Mouse (Mus musculus) ZHBTc4 (cell line): Measurements from ENCODE around the gene Exog.
A peak's percentile ranks its signal among the peaks of the same experiment; 100 is the strongest.

Experiments
- DNase-seq: peaks from one replicate; pipeline ENCODE4 v3.0.0-alpha.2; 2011; ENCODE audit warnings: low read depth, low spot score

Gene Exog

DNA sequence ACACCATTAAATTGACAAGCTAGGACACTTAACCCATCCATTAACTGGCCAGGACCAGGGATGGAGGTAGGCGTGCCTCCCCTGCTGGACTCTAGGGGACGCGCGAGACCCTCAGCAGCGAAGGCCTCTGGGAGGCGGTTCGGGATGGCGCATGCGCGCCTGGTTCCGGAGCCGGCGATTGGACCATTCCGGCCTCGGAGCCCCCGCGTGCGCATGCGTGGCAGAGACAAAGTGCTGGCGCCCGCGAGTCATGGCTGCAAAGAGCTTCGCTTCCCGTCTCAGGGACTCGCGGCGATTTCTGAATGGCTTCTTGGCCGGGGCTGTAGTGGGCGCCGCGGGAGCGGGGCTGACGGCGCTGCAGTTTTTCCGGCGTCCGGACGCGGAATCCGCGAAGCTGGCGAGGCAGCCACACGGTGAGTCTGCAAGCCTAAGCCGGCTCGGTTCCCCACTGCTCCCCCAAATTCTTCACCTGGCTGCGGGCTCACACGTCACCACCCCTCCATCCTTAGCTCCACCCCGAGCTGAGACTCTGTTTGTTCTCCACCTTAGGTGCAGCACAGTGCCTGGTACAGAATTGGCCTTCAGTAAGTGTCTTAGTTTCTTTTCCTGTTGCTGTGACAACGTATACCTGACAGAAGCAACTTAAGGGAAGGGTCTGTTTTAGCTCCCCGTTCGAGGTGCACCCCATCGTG lies at the start of gene Exog:
Gene Exog (plus strand): TSS at position 206 of the 692 bp plus-strand sequence.
- DNase-seq = peak; percentile 97

DNA sequence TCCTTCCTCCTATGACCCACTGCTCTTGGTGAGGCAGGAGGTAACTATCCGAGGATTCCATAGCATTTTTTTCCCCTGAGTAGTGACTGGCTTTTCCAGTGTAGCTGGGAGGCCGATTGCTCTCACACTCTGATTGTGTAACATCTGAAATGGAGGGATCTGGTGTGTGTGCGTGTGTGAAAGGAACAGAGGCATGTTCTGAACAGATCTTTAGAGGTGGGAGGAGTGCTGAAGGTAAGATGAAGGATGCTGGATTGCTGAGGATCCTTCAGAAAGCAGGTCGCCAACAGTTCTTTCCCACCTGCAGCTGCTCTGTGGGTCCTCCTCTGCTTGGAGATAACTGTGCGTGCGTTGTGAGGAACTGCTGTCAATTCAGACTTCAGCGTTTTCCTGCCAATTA lies 43.4 kb upstream of the Exog start:
- no peak for DNase-seq

DNA sequence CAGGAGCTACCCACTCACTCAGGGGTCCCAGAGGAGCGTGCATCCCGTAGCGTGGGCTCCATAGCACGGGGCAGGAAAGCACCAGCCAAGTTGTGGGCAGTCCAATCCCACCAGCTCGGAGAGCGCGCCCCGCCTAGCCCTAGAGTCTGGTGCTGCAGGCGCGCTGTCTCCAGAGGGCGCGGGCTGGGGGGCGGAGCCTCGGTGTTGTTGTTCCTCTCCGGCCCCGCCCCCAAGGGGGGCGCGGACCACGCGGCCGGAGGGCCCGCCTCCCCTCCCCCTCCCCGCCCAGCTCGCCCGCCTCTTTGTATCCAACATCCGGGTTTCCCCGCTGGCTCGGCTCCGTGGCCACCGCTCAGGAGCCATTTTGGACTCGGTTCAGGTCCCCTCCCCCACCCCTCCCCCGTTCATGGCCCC lies 42.9 kb upstream of the Exog start, which contains the start of gene Acvr2b:
Gene Acvr2b (plus strand): TSS at position 318 of the 414 bp plus-strand sequence.
- DNase-seq = peak; percentile 99

DNA sequence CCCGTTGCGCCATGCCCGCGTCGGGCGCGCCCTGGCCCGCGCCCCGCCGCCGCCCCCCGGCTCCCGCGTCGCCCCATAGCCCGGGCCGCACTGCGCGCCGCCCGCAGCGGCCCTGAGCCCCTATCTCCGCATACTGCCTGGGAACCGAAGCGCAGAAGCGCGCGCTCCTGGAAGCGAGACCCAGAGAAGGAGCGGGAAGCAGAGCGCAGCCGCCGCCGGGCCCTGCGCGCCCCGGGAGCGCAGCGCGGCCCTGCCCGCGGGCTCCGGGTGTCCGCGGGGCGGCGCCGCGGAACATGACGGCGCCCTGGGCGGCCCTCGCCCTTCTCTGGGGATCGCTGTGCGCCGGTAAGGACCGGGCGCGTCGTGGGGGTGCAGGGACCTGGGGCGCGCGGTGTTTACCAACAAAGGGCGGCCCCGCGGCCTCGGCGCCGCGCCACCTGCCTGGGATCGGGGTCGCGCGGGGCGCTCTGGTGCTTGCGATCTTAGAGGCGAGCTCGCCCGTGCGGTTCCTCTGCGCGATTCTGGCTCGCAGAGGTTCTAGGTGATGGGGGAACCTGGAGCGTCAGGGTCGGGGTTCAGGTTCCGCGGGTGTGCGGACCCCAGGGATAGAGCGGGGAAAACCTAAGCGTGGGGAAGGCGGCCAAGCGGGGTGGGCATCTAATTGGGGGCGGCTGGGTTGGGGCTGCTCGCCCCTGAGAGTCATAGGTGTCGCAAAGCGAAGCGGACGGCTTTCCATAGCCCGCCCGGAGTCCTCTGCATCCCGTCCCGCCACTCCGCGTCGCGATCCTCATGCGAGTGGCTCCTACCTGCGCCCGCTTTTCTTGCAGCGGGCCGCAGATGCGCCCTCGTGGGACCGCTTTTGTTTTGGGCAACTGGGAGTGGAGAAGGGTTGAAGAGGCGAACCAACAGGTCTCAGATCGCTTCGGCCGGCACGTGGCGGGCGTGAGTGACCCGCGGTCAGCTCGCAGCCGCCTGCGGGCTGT lies 42.2 kb upstream of the Exog start:
- DNase-seq = peak; percentile 68

DNA sequence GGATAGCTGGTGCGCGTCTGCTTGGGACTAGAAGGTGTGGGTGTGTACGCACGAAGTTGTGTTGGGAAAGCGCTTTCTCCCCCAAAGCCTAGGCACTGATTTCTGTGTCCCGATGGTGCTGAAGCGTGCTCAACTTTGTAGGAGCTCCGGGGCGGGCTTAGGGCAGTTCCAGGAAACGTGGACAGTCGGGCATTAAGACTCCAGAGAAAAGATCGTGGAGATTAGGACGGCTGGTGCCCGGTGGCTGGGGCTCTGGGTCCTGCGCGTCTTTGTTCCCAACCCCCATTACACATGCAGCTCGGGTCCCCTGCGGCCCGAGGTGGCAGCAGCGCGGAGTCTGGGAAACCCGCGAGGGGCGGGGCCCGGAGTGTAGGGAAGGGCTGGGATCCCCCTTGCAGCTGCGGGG lies 41.5 kb upstream of the Exog start:
- peak; percentile 66 for DNase-seq

DNA sequence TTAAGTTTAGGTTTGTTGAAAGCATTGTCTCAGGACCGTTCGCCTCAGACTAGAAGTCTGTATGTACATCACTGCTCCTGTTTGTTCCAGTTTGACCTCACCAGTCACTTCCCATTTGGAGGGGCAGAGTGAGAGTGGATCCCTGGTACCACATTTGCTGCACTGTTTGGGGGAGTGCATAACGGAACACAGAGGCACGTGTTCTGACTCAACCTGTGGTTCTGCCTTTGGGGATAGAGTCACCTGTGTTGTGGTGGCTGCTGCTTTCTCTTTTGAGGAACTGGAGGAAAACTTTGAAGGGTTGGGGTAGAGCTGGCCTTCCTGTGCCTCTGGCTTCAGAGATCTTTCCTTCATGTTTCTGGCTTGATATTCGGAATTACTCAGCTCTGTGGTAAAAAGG lies 40.7 kb upstream of the Exog start:
- no peak for DNase-seq

DNA sequence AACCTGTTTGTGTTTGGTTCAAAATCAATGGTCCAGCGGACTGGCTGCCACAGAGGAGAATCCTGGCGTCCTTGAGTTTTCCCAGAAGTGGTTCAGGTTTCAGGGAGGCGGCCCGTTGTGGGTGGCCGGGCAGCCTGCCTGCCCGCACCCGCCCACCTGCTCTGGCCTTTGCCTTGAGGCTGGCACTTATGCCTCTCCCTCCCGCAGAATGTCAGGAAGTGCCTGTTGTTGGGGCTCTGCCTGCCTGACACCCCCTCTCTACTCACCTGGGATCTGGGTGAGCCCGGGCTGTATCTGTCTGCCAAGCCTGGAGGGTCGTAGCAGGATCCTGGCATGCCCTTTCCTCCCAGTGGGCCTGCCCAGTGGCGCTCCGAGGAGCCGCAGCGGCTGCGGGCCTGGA lies 36.9 kb upstream of the Exog start:
- DNase-seq = no peak

DNA sequence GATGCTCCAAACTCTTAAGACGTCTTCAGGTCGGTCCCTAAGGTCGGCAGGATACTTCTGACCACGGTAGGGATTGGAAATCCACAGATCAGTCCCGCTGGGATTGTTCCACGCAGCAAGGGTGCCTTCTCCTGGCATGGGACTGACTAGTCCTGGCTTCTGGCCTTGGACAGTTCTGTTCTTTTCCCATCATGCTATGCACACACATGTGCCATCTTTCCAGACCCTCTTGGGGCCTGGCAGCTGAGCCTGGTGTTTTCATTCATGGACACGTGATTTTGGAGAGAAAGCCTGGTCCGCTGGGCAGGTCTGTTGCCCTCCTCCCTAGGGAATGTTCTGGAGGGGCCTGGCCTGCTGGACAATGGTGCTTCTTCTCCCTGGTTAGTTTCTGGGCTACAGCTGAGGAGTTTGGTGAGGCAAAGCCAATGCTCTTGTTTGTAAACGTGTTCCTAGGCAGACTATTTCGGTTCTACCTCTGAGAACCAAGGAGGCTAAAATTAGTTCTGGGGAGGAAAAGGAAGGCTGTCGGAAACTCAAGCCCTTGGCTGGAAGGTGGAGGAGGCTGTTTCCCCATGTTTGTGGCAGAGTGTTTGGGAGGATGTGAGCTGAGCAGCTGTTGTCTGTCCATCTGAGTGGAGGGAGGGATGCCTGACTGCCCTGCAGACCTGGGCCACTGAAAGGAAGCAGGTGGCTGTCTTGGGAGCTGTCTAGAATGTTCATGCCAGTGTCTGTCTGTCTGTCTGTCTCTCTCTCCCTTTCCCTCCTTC lies 35.7 kb upstream of the Exog start:
- DNase-seq = no peak

DNA sequence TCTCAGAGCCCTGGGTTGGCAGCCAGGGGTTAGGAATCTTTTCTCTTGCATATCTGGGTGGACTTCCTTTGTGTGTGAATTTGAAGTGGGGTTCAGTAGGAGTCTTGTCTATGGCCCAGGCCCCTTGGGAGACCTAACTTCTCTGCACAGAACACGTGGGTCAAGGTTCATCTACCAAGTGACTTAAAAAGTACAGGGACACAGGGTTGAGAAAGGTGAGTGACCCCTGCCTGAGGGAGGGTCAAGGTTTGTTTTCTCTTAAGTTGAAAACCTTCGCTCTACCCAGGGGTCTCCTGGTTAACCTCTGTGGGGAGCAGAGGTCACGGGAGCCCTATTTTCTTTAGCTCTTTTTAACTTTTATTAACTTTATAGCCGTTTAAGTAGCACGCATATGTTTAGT lies 34.9 kb upstream of the Exog start:
- no peak for DNase-seq

DNA sequence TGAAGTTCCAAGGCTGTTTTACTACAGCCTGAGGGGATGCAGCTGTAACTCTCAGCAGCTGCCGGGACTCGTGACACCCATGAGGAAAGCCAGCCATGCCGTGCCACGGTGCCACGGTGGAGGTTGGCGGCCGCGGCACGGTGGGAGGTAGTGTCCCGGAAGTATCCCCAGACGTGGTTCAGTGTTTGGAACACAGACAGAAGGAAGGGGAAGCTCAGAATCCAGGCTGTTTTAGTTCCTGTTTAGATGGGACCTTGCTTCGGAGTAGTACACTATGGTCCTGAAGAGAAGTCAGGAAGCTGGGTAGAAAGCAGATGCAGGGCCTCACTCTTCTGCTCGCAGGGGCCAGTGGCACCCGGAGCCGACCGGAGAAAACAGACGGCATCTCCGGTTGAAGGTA lies 26.7 kb upstream of the Exog start:
- DNase-seq = peak; percentile 43

DNA sequence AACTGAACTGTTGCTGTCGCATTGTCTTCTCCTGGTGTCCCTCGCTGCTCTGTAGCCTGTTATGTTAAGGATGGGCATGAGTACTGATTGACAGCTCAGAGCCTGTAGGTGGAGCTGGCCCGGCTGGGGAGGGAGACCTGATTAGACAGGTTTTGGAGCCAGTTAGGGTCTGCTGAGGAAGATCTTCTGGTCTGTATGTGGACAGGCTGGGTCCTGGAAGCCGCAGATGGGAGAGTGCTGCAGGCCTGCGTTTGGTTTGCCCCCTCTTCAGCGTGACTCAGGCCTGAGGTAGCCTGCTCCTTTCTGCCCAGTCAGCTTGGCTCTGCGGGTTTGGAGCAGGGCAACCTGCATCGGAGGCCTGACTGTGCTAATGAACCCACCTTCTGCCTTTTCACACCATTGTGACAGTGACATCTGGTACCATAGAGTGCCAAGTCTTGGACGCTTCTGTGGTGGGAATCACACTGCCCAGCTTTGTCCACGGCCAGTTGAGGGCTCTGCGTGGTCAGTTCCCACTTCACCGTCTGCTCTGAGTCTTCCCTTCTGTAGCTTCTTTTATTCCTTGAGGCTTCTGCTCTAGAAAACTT lies 24.8 kb upstream of the Exog start:
- peak; percentile 52 for DNase-seq

DNA sequence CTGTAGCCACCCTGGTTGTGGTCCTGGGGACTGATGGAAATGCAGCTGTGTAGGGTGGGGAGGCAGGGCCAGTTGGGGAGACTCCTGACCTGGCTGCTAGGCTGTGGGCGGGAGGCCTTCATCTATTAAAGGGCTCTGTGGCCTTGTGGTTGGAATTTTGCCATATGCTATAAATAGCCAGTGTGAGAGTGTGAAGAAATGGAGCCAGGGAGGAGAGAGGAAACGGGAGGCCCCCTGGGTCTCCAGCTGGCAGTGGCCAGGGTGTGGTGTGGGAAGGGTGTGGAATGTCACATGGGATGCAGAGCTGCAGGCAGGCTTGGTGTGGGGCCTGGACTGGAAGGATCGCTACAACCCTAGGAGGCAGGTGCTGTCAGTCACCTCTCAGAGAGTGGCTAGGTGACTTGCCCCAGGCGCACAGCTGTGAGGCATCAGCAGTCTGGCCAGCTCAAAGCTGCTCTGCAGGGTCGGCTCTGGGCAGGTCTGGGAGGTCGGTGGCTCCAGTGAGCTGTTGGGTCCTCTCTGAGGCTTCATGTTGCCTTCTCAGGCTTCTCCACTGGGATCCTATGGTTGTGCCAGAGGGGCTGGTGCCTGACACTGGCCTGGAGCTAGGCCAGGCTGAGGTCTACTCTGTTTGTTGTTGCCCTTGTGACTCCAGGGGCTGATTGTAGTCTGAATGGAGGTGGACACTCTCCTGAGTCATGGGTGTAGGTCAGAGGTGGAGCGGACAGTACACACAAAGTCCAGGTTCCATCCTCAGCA lies 19.3 kb upstream of the Exog start:
- DNase-seq = peak; percentile 57

DNA sequence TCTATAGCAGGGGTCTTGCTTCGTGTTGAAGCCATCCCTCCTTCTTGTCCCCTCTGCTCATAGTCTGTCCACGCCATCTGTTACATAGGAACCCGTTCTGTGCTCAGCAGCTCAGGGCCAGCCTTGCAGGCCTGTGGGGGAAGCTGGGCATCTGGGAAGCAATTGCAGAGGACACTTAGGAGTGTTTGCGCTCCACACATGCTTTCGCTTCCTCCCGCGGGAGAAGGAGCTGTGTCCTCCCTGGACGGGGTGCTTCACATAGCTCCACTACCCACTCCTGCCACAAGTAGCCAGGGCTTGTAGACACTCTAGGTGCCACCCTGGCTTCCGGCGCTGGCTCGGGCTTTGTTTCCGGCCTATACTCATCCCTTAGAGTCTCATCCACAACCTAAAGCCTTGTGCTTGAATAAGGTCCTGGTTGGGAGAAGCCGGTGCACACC lies 18.7 kb upstream of the Exog start:
- DNase-seq = no peak

DNA sequence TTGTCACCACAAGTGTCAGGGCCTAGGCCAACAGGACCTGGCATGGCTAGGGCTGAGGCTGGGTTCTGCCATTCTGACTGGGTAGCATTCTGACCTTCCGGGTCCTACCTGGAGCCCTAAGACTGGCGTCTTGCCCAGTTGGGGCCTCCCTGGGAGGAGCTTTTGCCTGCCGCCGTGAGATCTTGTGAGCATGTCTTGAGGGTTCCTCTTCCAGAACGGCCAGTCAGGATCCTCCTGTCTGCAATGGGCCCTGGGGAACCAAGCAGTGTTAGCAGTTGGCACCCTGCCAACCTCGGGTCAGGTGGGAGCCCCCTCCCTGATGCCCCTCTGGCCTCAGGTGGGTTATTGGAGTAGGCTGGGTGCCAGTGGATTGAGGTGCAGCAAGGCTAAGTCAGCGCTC lies 18.3 kb upstream of the Exog start:
- DNase-seq = no peak

DNA sequence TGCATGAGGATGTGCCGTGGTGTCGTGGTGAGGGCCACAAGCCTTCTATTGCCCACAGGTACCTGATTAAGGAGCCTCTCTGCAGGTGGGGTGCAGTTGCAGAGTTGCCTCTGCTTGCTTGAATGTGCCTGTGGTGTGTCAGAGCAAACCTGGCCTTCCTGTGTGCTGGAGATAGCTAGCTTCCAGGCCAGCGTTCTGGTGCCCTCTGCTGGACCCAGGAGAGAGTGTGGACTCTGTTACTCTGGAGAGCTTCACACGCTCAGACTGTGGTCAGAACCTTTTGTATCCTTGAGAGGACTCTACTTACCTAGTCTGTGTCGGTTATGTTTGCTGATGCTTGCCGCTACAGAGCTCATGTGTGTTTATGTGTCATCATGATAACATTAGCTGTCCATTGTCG lies 14.4 kb upstream of the Exog start:
- peak; percentile 82 for DNase-seq

DNA sequence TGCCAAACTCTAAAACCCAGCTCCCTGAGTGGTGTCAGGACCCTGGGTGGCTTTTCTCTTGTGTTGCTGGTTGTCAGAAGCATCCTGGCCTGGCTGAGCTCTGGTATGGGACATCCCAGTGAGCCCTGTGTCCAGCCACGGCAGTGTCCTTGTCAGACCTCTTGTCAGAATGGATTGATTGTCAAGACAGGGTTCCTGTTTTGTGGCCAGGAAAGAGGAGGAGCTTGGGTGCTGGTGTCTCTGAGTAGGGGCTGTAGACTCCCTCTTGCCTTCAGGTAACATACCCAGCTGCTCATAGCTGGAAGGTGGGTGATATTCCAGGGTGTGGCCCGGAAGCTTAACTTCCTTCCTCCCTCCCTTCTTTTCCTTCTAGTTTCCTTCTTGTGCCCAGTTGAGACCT lies 8.9 kb upstream of the Exog start:
- DNase-seq = no peak

DNA sequence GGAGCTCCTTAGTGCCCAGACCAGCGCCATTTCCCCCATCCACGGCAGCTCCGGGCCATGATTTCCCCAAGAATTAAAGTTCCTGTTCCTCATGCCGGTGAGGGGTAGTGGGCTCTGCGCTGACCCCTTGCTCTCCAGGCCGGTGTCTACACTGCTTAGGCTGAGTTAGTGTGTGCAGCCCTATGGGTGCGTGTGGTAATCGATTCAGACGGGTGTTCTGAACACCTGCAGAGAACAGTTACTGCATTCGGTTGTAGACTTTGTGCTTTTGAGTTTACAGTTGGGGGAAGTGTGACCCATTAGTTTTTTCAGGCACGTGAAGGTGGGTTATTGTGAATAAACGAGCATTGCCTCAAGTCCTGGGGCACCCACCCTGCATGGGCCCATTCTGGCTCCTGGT lies 6.7 kb upstream of the Exog start:
- DNase-seq = no peak

DNA sequence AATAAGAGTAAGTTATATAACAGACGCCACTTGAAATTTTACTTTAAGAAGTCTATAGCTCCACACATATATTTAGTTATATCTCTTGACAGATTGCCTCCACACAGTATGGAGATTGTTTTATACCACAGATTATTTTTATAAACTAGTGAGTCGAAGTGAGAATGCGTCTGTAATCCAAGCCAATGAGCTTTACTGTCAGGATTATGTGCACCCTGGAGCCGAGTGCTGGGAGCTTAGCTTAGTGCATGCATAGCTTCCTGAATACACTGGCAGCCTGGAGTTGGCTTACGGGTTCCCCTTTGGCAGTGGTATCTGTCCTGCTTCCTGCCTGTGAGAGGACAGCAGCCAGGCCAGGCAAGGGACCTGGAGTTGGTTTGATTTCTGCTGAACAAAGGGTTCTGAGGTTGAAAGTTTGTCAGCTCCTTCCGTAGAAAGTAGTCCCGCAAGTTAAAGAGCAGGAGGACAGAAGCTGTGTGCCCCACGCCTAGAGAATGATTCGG lies 6.2 kb upstream of the Exog start:
- no peak for DNase-seq

DNA sequence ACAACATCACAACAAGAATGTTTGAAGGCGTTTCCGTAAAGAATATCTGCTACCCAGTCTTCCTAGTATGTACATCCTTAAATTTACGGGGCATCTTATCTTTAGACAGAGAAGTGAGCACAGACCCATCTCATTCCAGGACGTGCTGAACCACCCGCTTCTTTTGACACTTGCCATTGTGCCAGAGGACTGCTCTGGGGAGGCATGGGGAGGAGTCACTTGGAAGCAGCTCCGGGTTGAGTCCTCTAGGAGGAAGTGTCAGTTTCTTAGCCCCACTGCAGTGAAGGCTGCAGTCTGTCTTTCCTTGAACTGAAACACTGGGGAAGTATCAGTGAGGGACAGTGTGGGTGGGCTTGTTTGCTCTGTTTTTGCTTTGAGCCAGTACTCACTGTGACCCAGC lies 994 bp downstream of the Exog start:
- no peak for DNase-seq

DNA sequence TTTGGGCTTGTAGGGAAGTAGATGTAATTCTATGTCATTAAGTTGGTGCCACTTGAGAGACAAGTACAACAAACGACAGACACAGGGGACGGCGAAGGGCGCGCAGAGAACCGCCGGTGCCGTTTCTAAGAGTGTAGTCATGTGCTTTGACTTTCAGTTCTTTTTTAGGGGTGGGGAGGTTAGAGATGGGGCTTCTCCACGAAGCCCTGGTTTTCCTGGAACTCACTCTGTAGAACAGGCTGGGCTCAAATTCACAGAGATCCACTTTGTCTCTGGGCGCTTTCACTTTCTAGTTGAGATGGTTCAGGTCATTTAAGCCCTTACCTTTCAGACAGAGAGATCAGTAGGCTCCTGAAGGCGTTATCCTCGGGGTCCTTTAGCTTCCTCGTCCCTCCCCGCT lies 11.2 kb downstream of the Exog start:
- DNase-seq = no peak

DNA sequence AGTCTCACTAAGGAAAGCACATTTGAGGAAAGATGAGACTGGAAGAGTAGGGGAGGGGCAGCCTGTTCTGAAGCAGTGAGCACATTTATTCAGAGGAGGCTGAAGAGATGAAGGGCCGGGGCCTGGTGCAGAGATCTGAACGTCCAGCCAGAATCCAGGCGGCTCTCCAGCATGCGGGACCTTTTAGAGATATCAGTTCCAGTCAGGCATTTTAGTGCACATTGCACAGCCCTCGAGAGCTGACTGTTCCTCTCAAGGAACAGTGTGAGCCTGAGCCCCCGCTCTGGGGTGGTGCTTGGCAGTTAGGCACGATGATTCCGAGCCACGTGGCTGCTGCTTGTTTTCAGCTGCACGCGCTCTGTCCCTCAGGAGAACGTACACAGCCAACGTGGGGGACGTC lies 12.4 kb downstream of the Exog start:
- DNase-seq = no peak
